Mouse (Mus musculus) brain, embryonic 18.5 days (tissue): ENCODE results near the gene Prrx2.

Experiments used
- DNase-seq: peaks from one replicate; pipeline ENCODE4 v3.0.0-alpha.2; 2012; ENCODE audit warnings: low read depth, low spot score

The Prrx2 gene

GRCm38 (mm10) chr2:30834373-30835022, at the start of gene Prrx2:
TSS of gene Prrx2 (plus strand) at chr2:30834972.
- no peak for DNase-seq

DNA sequence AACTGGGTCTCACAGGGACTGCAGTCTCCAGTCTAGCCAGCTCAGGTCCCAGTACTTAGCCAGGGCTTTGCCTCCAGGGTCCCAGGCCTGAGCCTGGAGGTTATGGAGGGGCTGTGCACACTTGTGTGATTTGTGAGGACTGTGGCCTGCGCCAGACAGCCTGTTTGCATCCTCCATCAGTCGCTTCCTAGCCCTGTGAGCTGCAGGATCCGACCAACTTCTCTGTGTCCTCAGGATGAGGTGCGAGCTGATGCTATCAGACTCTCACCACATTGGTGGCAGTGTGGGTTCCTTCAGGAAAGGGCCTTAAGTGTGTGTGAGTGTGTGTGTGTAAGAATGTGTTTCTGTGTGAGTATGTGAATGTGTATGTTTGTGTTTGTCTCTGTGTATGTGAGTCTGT, 47.3 kb upstream of the Prrx2 start:
- DNase-seq = no peak

DNA sequence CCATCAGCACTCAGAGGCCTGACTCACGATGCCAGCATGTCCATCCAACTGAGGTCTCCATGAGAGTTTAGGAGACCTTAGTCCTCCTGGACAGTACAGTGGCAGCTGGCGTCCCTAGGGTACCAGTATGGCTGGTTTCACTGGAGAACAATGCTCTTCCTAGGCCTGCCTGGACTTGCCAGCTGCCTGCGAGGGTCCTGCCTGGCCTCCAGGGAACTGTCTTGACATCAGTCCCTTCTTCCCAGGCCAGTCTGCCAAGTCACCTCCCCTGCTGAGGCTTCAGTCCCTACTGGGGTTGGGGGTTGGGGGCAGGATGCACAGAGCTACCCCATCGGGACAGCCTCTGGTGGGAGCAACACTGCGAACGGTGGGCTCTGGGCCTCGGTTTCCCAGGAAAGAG, 42.7 kb upstream of the Prrx2 start:
- no peak for DNase-seq

- DNase-seq = peak; percentile 76
Observed at GRCm38 (mm10) chr2:30794179-30795108, 40.3 kb upstream of the Prrx2 start.

DNA sequence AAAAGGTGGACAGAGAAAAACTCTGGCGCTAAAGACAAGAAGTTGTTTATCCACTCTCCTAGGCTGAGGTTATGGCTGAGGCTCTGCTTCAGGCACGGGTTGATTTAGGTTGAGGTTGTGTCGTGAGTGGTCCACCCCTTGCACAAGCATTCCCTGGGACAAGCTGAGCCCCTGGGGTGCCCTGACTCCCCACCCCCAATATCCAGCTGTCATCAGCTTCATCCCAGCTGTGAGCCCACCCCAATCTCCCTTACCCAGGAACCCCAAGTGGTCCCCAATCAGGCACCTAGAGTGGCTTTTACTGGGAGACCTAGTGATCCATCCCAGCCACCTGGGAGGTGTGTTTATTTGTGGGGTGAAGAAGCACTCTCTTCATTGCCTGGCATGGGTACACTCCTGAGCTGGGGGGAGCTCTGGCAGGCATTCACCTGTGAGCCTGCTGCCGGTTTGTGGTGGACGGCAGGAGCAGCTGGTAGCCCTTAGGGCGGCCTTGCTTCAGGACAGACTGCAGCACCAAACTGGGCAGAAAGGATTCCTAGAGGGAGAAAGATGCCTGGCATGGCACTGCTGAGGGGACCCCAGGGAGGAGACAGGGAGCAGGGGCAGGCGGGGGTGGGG, 39.4 kb upstream of the Prrx2 start:
- DNase-seq = no peak

- DNase-seq = no peak
Observed at GRCm38 (mm10) chr2:30795889-30796275, 38.9 kb upstream of the Prrx2 start.

DNA sequence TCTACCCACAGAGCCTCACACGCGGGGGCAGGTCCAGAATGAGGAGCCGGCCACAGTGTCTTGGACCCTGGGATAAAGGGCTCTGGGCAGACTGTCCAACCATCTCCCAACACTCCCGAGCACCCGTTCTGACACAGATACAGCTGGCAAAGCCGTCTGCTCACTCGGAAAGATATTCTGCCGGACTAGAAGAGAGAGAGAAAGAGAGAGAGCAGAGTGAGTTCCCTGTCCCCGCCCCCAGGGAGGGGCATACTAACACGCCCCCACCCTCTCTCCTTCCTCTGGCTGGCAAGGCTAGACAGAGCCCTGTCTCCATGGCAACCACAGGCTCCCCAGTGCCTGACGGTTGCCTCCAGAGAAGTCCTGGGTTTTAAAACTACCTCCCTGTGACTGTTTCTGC, 38.4 kb upstream of the Prrx2 start:
- DNase-seq = peak; percentile 90

DNA sequence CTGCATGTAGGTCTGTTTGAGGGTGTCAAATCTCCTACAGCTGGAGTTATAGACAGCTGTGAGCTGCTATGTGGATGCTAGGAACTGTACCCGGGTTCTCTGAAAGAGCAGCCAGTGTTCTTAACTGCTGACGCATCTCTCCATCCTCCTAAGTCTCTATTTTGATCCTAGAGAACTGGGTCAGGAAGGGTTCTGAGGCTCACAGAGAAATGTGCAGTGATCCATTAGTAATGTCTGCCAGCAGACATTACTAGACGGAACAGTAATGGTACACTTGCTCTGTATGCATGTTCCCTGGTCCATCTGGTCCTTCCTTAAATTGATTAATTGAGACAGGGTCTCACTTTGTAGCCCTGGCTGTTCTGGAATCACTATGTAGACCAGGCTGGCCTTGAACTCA, 35.3 kb upstream of the Prrx2 start:
- no peak for DNase-seq

GRCm38 (mm10) chr2:30800671-30801066, 34.1 kb upstream of the Prrx2 start:
- no peak for DNase-seq

- DNase-seq = no peak
Observed at GRCm38 (mm10) chr2:30801067-30801852, 33.5 kb upstream of the Prrx2 start.

GRCm38 (mm10) chr2:30803604-30804003, 31.2 kb upstream of the Prrx2 start, which contains the start of gene 1700001O22Rik:
TSS of gene 1700001O22Rik (minus strand) at chr2:30803661.
- no peak for DNase-seq

DNA sequence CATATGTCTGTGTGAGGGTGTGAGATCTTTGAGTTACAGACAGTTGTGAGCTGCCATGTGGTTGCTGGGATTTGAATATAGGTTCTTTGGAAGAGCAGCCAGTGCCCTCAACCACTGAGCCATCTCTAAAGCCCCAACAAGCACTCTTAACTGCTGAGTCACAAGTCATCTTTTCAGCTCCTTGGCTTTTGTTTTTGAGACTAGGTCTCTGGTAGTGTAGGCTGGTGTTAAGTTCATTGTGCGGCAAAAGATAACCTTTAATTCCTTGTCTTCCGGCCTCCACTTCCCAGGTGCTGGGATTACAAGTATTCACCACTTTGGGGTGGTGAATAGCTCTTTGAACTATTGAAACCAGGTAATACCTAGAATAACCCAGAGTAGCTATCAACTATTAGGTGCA, 28.8 kb upstream of the Prrx2 start:
- no peak for DNase-seq

DNA sequence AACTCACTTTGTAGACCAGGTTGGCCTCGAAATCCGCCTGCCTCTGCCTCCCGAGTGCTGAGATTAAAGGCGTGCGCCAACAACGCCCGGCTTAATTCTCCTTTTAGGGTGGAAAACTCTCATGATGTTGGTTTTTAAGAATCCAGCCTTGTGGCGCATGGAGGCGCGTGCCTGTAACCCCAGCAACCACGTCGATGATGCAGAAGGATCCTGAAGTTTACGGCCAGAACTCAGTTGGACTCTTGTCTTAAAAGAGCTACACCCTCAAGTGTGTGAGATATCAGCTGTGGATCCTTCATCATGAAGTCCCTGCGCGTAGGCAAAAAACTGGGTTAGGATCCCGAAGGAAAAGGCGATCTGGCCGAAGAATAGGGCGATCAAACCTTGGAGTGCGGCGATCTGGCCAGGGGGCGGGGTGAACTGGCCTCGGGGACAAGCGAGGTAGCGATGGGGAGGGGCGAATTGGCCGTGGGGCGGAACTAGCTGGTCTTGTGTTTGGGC, 27.6 kb upstream of the Prrx2 start:
- DNase-seq = no peak

DNA sequence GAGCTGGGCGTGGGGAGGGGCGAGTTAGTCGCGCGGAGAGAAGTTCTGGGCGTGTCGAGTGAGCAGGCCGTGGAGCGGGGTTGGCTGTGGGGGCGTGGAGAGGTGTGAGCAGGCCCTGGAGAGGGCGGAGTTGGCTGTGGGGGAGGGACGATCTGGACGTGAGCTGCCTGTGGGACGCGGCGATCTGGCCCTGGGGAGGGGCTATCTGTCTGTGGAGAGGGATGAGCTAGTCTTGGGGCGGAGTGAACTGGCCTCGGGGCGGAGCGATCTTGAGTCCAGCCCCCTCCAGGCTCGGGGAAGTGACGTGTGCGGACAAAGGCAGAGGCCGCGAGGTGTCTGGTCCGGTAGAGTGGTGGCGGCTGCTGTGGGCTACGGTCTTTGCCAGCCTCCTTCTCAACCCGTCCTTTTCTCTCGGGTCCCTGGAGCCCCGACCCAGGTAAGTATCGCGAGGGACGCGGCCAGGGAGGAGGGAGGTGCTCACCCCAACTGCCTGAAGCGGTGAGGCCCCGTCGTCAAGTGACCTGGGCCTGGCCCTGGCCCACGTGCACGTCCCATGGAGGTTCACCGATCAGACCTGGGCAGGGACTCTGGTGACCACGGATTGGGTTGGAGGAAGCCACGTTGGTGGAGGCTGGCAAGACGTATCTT, 27.0 kb upstream of the Prrx2 start, which contains the start of gene Ntmt1:
Gene Ntmt1, plus strand, starts transcription at position 179 of the 648 bp plus-strand sequence.
- peak; percentile 97 for DNase-seq

DNA sequence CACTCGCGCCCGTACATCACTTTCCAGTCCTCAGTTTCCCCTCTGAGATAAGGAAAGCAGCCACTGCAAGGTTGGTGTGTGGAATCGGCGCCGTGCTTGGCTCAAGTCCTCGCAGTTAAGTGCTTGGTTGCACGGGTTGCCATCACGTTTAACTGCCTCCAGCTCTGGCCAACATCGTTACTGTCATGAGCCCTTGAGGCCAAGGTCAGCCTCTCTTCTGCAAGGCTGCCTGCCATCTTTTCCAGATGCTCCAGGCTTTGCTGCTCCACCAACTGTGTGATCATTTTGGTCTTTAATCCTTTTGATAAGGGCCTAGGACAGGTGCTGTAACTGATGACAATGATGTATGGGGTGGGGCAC, 26.5 kb upstream of the Prrx2 start:
- DNase-seq = no peak

GRCm38 (mm10) chr2:30809503-30809902, 25.3 kb upstream of the Prrx2 start:
- DNase-seq = no peak

GRCm38 (mm10) chr2:30810573-30810972, 24.2 kb upstream of the Prrx2 start:
- no peak for DNase-seq

DNA sequence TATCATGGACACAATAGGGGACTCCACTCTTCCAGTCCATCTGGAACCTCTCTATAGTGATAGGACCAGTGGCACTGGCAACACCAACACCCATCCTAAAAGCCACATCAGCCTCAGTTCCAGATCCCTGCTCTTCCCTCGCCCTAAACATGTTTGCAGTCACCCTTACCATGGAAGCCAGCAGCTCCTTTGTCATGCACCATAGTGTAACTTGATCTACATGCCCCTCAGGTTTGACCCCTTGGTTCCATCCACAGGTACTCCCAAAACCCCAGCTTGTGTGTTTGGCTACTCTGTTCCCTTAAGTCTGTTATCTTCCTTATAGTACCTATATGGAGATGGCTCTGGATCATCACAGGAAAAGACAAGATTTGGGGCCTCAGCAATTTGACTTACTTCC, 18.4 kb upstream of the Prrx2 start:
- no peak for DNase-seq

GRCm38 (mm10) chr2:30819873-30820272, 14.9 kb upstream of the Prrx2 start:
- DNase-seq = no peak

DNA sequence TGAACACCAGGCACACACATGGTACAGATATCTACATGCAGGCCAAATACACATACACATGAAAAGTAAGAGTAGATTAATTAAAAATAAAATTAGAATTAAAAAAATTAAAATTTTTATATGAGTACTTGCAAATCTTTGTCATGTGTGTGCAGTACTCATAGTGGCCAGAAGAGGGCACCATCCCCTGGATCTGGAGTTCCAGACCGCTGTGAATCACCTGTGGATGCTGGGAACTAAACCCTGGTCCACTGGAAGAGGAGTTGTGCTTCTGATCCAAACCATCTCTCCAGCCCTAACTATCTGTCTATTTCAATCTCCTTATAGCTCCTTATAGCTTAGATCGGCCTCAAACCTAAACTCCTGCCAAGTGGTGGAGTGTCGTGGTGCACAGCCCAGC, 13.7 kb upstream of the Prrx2 start:
- no peak for DNase-seq

DNA sequence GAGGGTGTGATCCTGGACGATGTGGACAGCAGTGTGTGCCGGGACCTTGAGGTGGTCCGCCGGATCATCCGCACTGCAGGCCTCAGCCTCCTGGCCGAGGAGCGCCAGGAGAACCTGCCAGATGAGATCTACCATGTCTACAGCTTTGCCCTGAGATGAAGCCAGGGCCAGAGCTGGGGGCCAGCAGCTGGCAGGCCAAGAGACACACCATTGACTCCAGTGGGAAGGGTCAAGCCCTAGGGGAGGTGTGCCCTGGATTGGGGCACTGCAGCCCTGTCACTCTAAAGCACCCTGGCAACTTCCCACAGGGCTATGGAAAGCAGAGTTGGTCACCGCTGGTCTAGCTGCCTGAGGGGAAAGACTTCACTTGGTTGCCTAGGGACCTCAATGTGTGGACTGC, 12.3 kb upstream of the Prrx2 start:
- DNase-seq = no peak
